Mouse (Mus musculus): ENCODE data around the gene Sap18. TPM values are rescaled to one million over a fixed set of nuclear protein-coding genes. Genes with fewer than 3 reads are reported as not detected.

Sap18 gene
- total and polyA plus RNA-seq, 2 experiments from 2014 or later, result 36.4 to 40.4 TPM

- no peak for TF ChIP-seq CTCF (IDR thresholded peaks at IDR 0.05; ENCODE audit: low read depth)
- no peaks in the 10 kb centered on the region for H3K36me3 ChIP-seq (ENCODE audit: insufficient read depth, low read length)
- H3K27me3 ChIP-seq (ENCODE audit: insufficient read depth, low read length), result no peaks in the 10 kb centered on the region
- H3K9me3 ChIP-seq (ENCODE audit: low read length), result no peaks in the 10 kb centered on the region
- ATAC-seq (no peak), DNase-seq (ENCODE audit: low spot score) (no peak)
- WGBS, result 76% methylated on average over 4 of the region's 4 CpGs
- H3K4me3 ChIP-seq (ENCODE audit: low read length), result no peak within 1 kb of the TSS
- no peak within 1 kb of the TSS for H3K4me2 ChIP-seq (ENCODE audit: low read depth, low read length)
- no peak within 1 kb of the TSS for H3K9ac ChIP-seq (replicated peaks; ENCODE audit: low read length)
- no peaks in the 10 kb centered on the region for H3K4me1 ChIP-seq (ENCODE audit: insufficient read depth, low read length)
- H3K27ac ChIP-seq, result no peak within 1 kb of the TSS
These were observed 39.7 kb upstream of the Sap18 start, which contains the start of gene Lats2 for GRCm38 (mm10) chr14:57758237-57758636. Gene Lats2 (minus strand): TSS chr14:57758388.

- Histone ChIP-seq H3K27ac (no peak overlapping the region), H3K4me1 (ENCODE audit: insufficient read depth, low read length) (no peaks in the 10 kb centered on the region), H3K4me2 (ENCODE audit: low read depth, low read length) (no peak overlapping the region), H3K9me3 (ENCODE audit: low read length) (no peaks in the 10 kb centered on the region), H3K4me3 (ENCODE audit: low read length) (no peak overlapping the region), H3K9ac (replicated peaks; ENCODE audit: low read length) (no peak overlapping the region), H3K36me3 (ENCODE audit: insufficient read depth, low read length) (no peaks in the 10 kb centered on the region), H3K27me3 (ENCODE audit: insufficient read depth, low read length) (no peaks in the 10 kb centered on the region)
- no peak for ATAC-seq
- DNase-seq (ENCODE audit: low spot score), result peak; percentile 6
- no peak for TF ChIP-seq CTCF (IDR thresholded peaks at IDR 0.05; ENCODE audit: low read depth)
- whole genome bisulfite sequencing, result 33% methylated on average over 10 of the region's 10 CpGs
These were observed 37.2 kb upstream of the Sap18 start for GRCm38 (mm10) chr14:57760447-57761412.

GRCm38 (mm10) chr14:57769102-57769501 is 28.9 kb upstream of the Sap18 start:
- DNase-seq (ENCODE audit: low spot score), result no peak
- H3K27me3 ChIP-seq (ENCODE audit: insufficient read depth, low read length), result no peaks in the 10 kb centered on the region
- H3K36me3 ChIP-seq (ENCODE audit: insufficient read depth, low read length), result no peaks in the 10 kb centered on the region
- H3K4me1 ChIP-seq (ENCODE audit: insufficient read depth, low read length), result no peaks in the 10 kb centered on the region
- 89% methylated on average over 5 of the region's 5 CpGs for WGBS
- ATAC-seq, result no peak
- H3K4me3 ChIP-seq (ENCODE audit: low read length), result no peak overlapping the region
- no peaks in the 10 kb centered on the region for H3K9me3 ChIP-seq (ENCODE audit: low read length)
- no peak overlapping the region for H3K9ac ChIP-seq (replicated peaks; ENCODE audit: low read length)
- TF ChIP-seq CTCF (IDR thresholded peaks at IDR 0.05; ENCODE audit: low read depth), result no peak
- H3K4me2 ChIP-seq (ENCODE audit: low read depth, low read length), result no peak overlapping the region
- no peak overlapping the region for H3K27ac ChIP-seq

- Histone ChIP-seq H3K27me3 (ENCODE audit: insufficient read depth, low read length) (no peaks in the 10 kb centered on the region), H3K9ac (replicated peaks; ENCODE audit: low read length) (no peak overlapping the region), H3K36me3 (ENCODE audit: insufficient read depth, low read length) (no peaks in the 10 kb centered on the region), H3K4me3 (ENCODE audit: low read length) (no peak overlapping the region), H3K27ac (no peak overlapping the region), H3K9me3 (ENCODE audit: low read length) (no peaks in the 10 kb centered on the region), H3K4me1 (ENCODE audit: insufficient read depth, low read length) (no peaks in the 10 kb centered on the region), H3K4me2 (ENCODE audit: low read depth, low read length) (no peak overlapping the region)
- ATAC-seq, result no peak
- DNase-seq (ENCODE audit: low spot score), result no peak
- WGBS, result 86% methylated on average over 6 of the region's 6 CpGs
- TF ChIP-seq CTCF (IDR thresholded peaks at IDR 0.05; ENCODE audit: low read depth), result no peak
These were observed 25.7 kb upstream of the Sap18 start for GRCm38 (mm10) chr14:57772157-57772815.

- 63% methylated on average over 4 of the region's 4 CpGs for WGBS
- Histone ChIP-seq H3K36me3 (ENCODE audit: insufficient read depth, low read length) (no peaks in the 10 kb centered on the region), H3K4me3 (ENCODE audit: low read length) (no peak overlapping the region), H3K4me1 (ENCODE audit: insufficient read depth, low read length) (no peaks in the 10 kb centered on the region), H3K9me3 (ENCODE audit: low read length) (no peaks in the 10 kb centered on the region), H3K4me2 (ENCODE audit: low read depth, low read length) (no peak overlapping the region), H3K9ac (replicated peaks; ENCODE audit: low read length) (no peak overlapping the region), H3K27me3 (ENCODE audit: insufficient read depth, low read length) (no peaks in the 10 kb centered on the region), H3K27ac (no peak overlapping the region)
- no peak for ATAC-seq
- DNase-seq (ENCODE audit: low spot score), result no peak
- no peak for TF ChIP-seq CTCF (IDR thresholded peaks at IDR 0.05; ENCODE audit: low read depth)
These were observed 10.6 kb upstream of the Sap18 start for GRCm38 (mm10) chr14:57787406-57787805.

- ATAC-seq (no peak), DNase-seq (ENCODE audit: low spot score) (no peak)
- H3K27me3 ChIP-seq (ENCODE audit: insufficient read depth, low read length), result no peaks in the 10 kb centered on the region
- H3K9me3 ChIP-seq (ENCODE audit: low read length), result no peaks in the 10 kb centered on the region
- no peak overlapping the region for H3K4me2 ChIP-seq (ENCODE audit: low read depth, low read length)
- 80% methylated on average over 2 of the region's 2 CpGs for WGBS
- H3K27ac ChIP-seq, result no peak overlapping the region
- no peaks in the 10 kb centered on the region for H3K36me3 ChIP-seq (ENCODE audit: insufficient read depth, low read length)
- no peak for TF ChIP-seq CTCF (IDR thresholded peaks at IDR 0.05; ENCODE audit: low read depth)
- H3K4me3 ChIP-seq (ENCODE audit: low read length), result no peak overlapping the region
- no peak overlapping the region for H3K9ac ChIP-seq (replicated peaks; ENCODE audit: low read length)
- no peaks in the 10 kb centered on the region for H3K4me1 ChIP-seq (ENCODE audit: insufficient read depth, low read length)
These were observed 8.7 kb upstream of the Sap18 start for GRCm38 (mm10) chr14:57789311-57789710.
